Mouse (Mus musculus) kidney, adult 2 months (tissue): ENCODE measurements around the gene Aanat.

ENCODE experiments used
- CTCF ChIP-seq: fragments of 200-500 bp; conservative IDR thresholded peaks from 2 replicates; pipeline ENCODE4 v1.5.1; 2011; ENCODE audit warnings: low read depth, mild to moderate bottlenecking, control low read depth, low read length, moderate library complexity, mixed read lengths; ENCODE audit not compliant: insufficient read depth, insufficient read length
- POLR2A ChIP-seq: fragments of 200-500 bp; IDR thresholded peaks from one replicate; pipeline ENCODE4 v1.6.1; 2011; ENCODE audit warnings: low read depth, low read length, control low read depth

DNA sequence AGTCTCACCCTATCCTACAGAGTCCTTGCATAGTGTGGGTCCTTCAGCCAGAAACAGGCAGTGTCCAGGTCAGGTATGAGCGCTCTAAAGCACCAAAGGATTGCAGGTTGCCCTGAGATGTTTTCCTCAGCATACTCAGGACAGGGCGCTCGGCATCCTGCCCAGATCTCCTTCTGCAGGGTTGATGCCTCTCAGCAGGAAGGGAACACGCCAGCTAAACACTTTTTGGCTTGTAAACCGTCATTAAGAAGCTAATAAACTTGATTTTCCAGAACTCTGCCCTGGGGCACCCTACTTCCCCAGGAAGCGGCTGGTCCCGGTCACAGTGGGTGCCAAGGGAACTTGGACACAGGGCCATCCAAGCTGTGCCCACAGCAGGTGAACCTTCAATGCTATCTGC is 32.9 kb downstream of the Aanat start:
- TF ChIP-seq POLR2A (no peak), CTCF (no peak)
